Mouse (Mus musculus) inflammation-experienced regulatory T-cells, adult 6 months (primary cell): Measurements from ENCODE around the gene Gm20388. TPM values are rescaled to one million over a fixed set of nuclear protein-coding genes. Genes with fewer than 3 reads are reported as not detected.

ENCODE experiments used
- ATAC-seq: one replicate; pipeline ENCODE4 v1.8.0; 2017
- polyA plus RNA-seq, 3 experiments: library from polyadenylated mRNA; unstranded; fragments of 100-300 nt; shearing (Covaris generic); gene quantifications; one replicate each; pipeline ENCODE4 v1.2.1; 2017

Gm20388 gene
- polyA plus RNA-seq, 3 experiments from 2014 or later: 10.8 to 14.1 (median 11.8) TPM

- ATAC-seq: no peak
Observed at GRCm38 (mm10) chr8:120126357-120127161, 215.9 kb downstream of the Gm20388 start.

- ATAC-seq: no peak
Observed at GRCm38 (mm10) chr8:120129547-120129946, 218.9 kb downstream of the Gm20388 start.

GRCm38 (mm10) chr8:120131158-120131557, 220.5 kb downstream of the Gm20388 start:
- no peak for ATAC-seq

- ATAC-seq: no peak
Observed at GRCm38 (mm10) chr8:120133169-120133568, 222.5 kb downstream of the Gm20388 start.

GRCm38 (mm10) chr8:120135687-120136086, 225.0 kb downstream of the Gm20388 start:
- no peak for ATAC-seq

- ATAC-seq: no peak
Observed at GRCm38 (mm10) chr8:120136618-120137017, 226.0 kb downstream of the Gm20388 start.

GRCm38 (mm10) chr8:120138958-120139357, 228.3 kb downstream of the Gm20388 start:
- no peak for ATAC-seq

- ATAC-seq: no peak
Observed at GRCm38 (mm10) chr8:120140769-120141168, 230.1 kb downstream of the Gm20388 start.

- no peak for ATAC-seq
Observed at GRCm38 (mm10) chr8:120143911-120144651, 233.4 kb downstream of the Gm20388 start.

- ATAC-seq: no peak
Observed at GRCm38 (mm10) chr8:120144652-120145301, 234.1 kb downstream of the Gm20388 start.

- ATAC-seq: no peak
Observed at GRCm38 (mm10) chr8:120146051-120146450, 235.4 kb downstream of the Gm20388 start.

- ATAC-seq: no peak
Observed at GRCm38 (mm10) chr8:120150028-120150427, 239.4 kb downstream of the Gm20388 start.

- ATAC-seq: no peak
Observed at GRCm38 (mm10) chr8:120151151-120151550, 240.5 kb downstream of the Gm20388 start.

- no peak for ATAC-seq
Observed at GRCm38 (mm10) chr8:120152636-120153035, 242.0 kb downstream of the Gm20388 start.

- no peak for ATAC-seq
Observed at GRCm38 (mm10) chr8:120160366-120160765, 249.7 kb downstream of the Gm20388 start.

GRCm38 (mm10) chr8:120161658-120162403, 251.2 kb downstream of the Gm20388 start:
- ATAC-seq: no peak

- no peak for ATAC-seq
Observed at GRCm38 (mm10) chr8:120162404-120162752, 251.7 kb downstream of the Gm20388 start.

GRCm38 (mm10) chr8:120163376-120163775, 252.7 kb downstream of the Gm20388 start:
- ATAC-seq: no peak

- no peak for ATAC-seq
Observed at GRCm38 (mm10) chr8:120164026-120164425, 253.4 kb downstream of the Gm20388 start.

GRCm38 (mm10) chr8:120167136-120167535, 256.5 kb downstream of the Gm20388 start:
- no peak for ATAC-seq

GRCm38 (mm10) chr8:120167821-120168220, 257.2 kb downstream of the Gm20388 start:
- no peak for ATAC-seq

- no peak for ATAC-seq
Observed at GRCm38 (mm10) chr8:120169119-120169518, 258.5 kb downstream of the Gm20388 start.

GRCm38 (mm10) chr8:120173195-120173594, 262.6 kb downstream of the Gm20388 start:
- no peak for ATAC-seq
